Mouse (Mus musculus): ENCODE results near the gene Rxrg.

GRCm38 (mm10) chr1:167648670-167649069 lies 50.5 kb downstream of the Rxrg start:
- TF ChIP-seq CHD1 (IDR thresholded peaks at IDR 0.05; ENCODE audit: low read depth, low read length), result no peak
- TF ChIP-seq USF1 (IDR thresholded peaks at IDR 0.05; ENCODE audit: low read depth, low read length), result no peak
- no peak for TF ChIP-seq POLR2A (IDR thresholded peaks at IDR 0.05; ENCODE audit: control insufficient read depth in 1 of 2, insufficient read depth in 1 of 2, low read depth in 1 of 2, low read length in 2 of 2, poor library complexity in 1 of 2)

Measured in MEL (cell line).